20 mouse cellular contexts compared by ENCODE assay signal in the genomic region with DNA sequence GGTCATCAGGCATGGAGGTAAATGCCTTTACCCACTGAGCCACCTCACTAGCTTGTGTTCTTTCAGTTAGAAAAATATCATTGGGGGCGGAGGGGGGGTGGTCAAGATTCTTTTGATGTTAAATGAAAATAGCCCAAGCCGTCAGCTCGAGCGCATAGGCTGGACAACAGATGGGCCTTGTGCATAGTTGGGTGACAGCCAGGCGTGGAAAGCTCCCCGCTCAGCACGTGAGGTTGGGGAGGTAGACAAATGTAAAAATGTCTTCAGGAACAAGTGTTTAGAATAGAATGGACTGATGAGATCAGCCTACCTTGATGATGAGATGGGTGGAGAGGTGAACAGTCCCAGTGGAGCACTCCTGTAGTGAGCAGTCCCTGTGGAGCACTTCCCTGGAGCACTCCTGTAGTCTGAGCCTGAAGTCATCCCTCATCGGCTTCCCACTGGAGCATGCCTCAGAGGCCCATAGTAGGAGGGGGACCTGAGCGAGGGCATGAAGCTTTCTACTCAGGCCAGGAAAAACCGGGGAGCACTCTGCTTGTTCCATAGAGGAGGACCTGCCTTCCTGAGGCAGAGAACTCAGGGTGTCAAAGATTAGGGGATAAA. TPM values are rescaled to one million over a fixed set of nuclear protein-coding genes. Genes with fewer than 3 reads are reported as not detected.
A peak's percentile ranks its signal among the peaks of the same experiment; 100 is the strongest.
DNase-seq lines count a peak whose midpoint lies in the region; ATAC-seq lines count a peak whose summit lies in the region.
"Had no signal": no experiment of that assay in that cellular context is flagged by ENCODE, and none has a peak within 500 bp of the region (broad histone marks: within the 10 kb centered on the region; RNA-seq: fewer than 3 reads in every experiment).

No protein-coding gene starts in this region.

- H3K36me3 ChIP-seq in intestine, embryonic 16.5 days (ENCODE audit: control insufficient read depth, insufficient read depth, low read length): no peaks in the 10 kb centered on the region
- H3K36me3 ChIP-seq in intestine, embryonic 15.5 days: no peaks in the 10 kb centered on the region

- peaks cover 4% of the 10 kb centered on the region for H3K4me1 ChIP-seq in intestine, embryonic 16.5 days (ENCODE audit: control insufficient read depth, insufficient read depth, low read length)
- H3K4me1 ChIP-seq in intestine, embryonic 15.5 days (replicated peaks): no peaks in the 10 kb centered on the region

- DNase-seq in brain, adult 2 months (ENCODE audit: low read depth, low spot score): peak; percentile 89
- peak; percentile 79 for DNase-seq in cerebellum, adult 11-12 months
- DNase-seq in cerebellum, postnatal 14 days: peak; percentile 86 to 89
- DNase-seq in ovary, adult 18-20 months (ENCODE audit: low spot score): no peak
- DNase-seq in heart, postnatal 10 days: no peak
- DNase-seq: gastrocnemius, postnatal 36 days; kidney, adult 9 months; kidney, postnatal 25 days; liver, postnatal 0 days; lung, postnatal 10 days; thymus, postnatal 14 days had no signal

- H3K9ac ChIP-seq in intestine, embryonic 16.5 days (ENCODE audit: low read depth, low read length): no peak overlapping the region
- no peak overlapping the region for H3K9ac ChIP-seq in intestine, embryonic 15.5 days
- H3K9ac ChIP-seq: embryonic facial prominence, embryonic 15.5 days; liver, postnatal 0 days; midbrain, embryonic 13.5 days; neural tube, embryonic 12.5 days had no signal

- H3K9me3 ChIP-seq in intestine, embryonic 16.5 days (ENCODE audit: control insufficient read depth, low read length): no peaks in the 10 kb centered on the region
- H3K9me3 ChIP-seq in intestine, embryonic 15.5 days: no peaks in the 10 kb centered on the region
- H3K9me3 ChIP-seq: embryonic facial prominence, embryonic 15.5 days; hindbrain, embryonic 10.5 days; midbrain, embryonic 13.5 days; neural tube, embryonic 12.5 days had no signal

- intact Hi-C loops in heart, postnatal 10 days (cut with DNase I): loop anchor here (5.0 kb wide), 1 partner anchor 51 kb away; no protein-coding TSS in a partner anchor

- peak overlapping the region; percentile 23; the same call in 1 of the 2 replicates for H3K27ac ChIP-seq in intestine, embryonic 16.5 days (ENCODE audit: low read length)
- no peak overlapping the region for H3K27ac ChIP-seq in intestine, embryonic 15.5 days
- H3K27ac ChIP-seq: embryonic facial prominence, embryonic 15.5 days; hindbrain, embryonic 10.5 days; midbrain, embryonic 13.5 days; neural tube, embryonic 12.5 days; stomach, postnatal 0 days had no signal

- no peak overlapping the region for H3K4me2 ChIP-seq in intestine, embryonic 16.5 days (ENCODE audit: low read depth, low read length)
- H3K4me2 ChIP-seq in intestine, embryonic 15.5 days (replicated peaks): no peak overlapping the region
- H3K4me2 ChIP-seq: embryonic facial prominence, embryonic 15.5 days; midbrain, embryonic 13.5 days; neural tube, embryonic 12.5 days had no signal

- whole genome bisulfite sequencing in intestine, embryonic 16.5 days: 73% methylated on average over 10 of the region's 10 CpGs
- 75% methylated on average over 10 of the region's 10 CpGs for WGBS in intestine, embryonic 15.5 days

- ATAC-seq in intestine, embryonic 16.5 days: no peak
- no peak for ATAC-seq in intestine, embryonic 15.5 days
- ATAC-seq in frontal cortex, adult (ENCODE audit: low TSS enrichment): no peak
- ATAC-seq: midbrain, embryonic 13.5 days had no signal

- H3K4me3 ChIP-seq in intestine, embryonic 16.5 days (ENCODE audit: low read length): no peak overlapping the region
- H3K4me3 ChIP-seq in intestine, embryonic 15.5 days (replicated peaks): no peak overlapping the region
- H3K4me3 ChIP-seq: embryonic facial prominence, embryonic 15.5 days; hindbrain, embryonic 10.5 days; midbrain, embryonic 13.5 days; neural tube, embryonic 12.5 days had no signal

- no peaks in the 10 kb centered on the region for H3K27me3 ChIP-seq in intestine, embryonic 16.5 days (replicated peaks; ENCODE audit: control insufficient read depth, insufficient read depth, low read length)
- no peaks in the 10 kb centered on the region for H3K27me3 ChIP-seq in intestine, embryonic 15.5 days (replicated peaks)
- H3K27me3 ChIP-seq: embryonic facial prominence, embryonic 15.5 days; midbrain, embryonic 13.5 days; neural tube, embryonic 12.5 days had no signal

RNA-seq across cellular contexts. Expression of a gene that starts 47.7 kb away (rescaled TPM):
- polyA plus RNA-seq in intestine, embryonic 16.5 days (2015; fragmentation: Nextera tagmentation; extraction: Ambion mirVana): 358 and 407 TPM in 2 replicates
- 209 and 261 TPM in 2 replicates for polyA plus RNA-seq in intestine, embryonic 15.5 days (2015; fragmentation: Nextera tagmentation; extraction: Ambion mirVana)
- total RNA-seq in heart, postnatal 10 days (2021): under 1 TPM in 1 of 2 experiments, not detected in 1; 0.07 TPM
- total RNA-seq: gastrocnemius, postnatal 36 days; liver, adult 2 months had no signal

Comparison
In these comparisons a context has a peak if more than half of its experiments do, and no peak if none do; other contexts are left out.
1. DNase-seq: peak in brain, adult 2 months (single experiment), cerebellum, adult 11-12 months (single experiment) and cerebellum, postnatal 14 days (2 of 2); none in ovary, adult 18-20 months (single experiment) and heart, postnatal 10 days (0 of 2).